Mouse (Mus musculus) ES-E14 (cell line): ENCODE measurements around the gene Ykt6.

Experiments
- CHD2 ChIP-seq: IDR thresholded peaks from 2 replicates; pipeline ENCODE4 v1.6.1; 2014; ENCODE audit warnings: mild to moderate bottlenecking, low read depth, low read length, inconsistent platforms
- MAFK ChIP-seq: IDR thresholded peaks from 2 replicates; pipeline ENCODE4 v1.6.1; 2014; ENCODE audit warnings: mild to moderate bottlenecking, low read depth, low read length, inconsistent platforms; ENCODE audit not compliant: insufficient read depth
- ZC3H11A ChIP-seq: IDR thresholded peaks from 2 replicates; pipeline ENCODE4 v1.6.1; 2012; ENCODE audit warnings: low read depth, mild to moderate bottlenecking, inconsistent platforms, low read length, borderline replicate concordance

DNA sequence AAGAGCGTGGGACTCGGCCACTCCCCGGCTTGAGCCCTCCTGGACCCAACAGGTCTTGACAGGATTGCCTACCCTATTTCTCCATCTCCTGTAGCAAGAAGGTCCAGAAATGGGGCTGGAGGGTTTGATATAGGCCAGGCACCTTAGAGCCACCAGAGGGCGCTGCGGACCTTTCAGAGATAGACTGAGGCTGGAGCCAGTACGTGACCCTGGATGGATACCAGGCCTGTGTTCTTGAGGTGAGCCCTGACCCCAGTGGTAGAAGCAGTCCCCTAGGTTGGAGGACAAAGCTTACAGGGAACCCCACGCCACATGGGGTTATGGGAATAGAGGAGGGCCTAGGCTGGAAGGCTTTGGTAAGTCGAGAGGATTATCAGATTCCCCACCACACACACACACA is 40.5 kb downstream of the Ykt6 start:
- TF ChIP-seq MAFK = no peak
- TF ChIP-seq ZC3H11A = peak; percentile 93
- TF ChIP-seq CHD2 = no peak
